Mouse (Mus musculus) embryonic facial prominence, embryonic 15.5 days (tissue): ENCODE data around the gene Nlk. TPM values are rescaled to one million over a fixed set of nuclear protein-coding genes. Genes with fewer than 3 reads are reported as not detected.
"Not testable (repeated sequence)": the region's sequence is repeated elsewhere in the genome, so short reads cannot be mapped to it uniquely, and the experiment has no call there.

ENCODE experiments used
- ATAC-seq: fragments of 200-750 bp; cut with Nextera tagmentation; 2 replicates; pipeline ENCODE4 v1.8.0; 2017; ENCODE audit warnings: low read depth, moderate TSS enrichment; ENCODE audit not compliant: insufficient number of reproducible peaks, low FRiP score, low TSS enrichment
- H3K27ac ChIP-seq: fragments of 300-500 bp; sonication (generic); replicated peaks from 2 replicates; pipeline ENCODE4 v1.5.1; 2015; ENCODE audit warnings: mild to moderate bottlenecking, inconsistent platforms
- H3K27me3 ChIP-seq: fragments of 300-500 bp; sonication (generic); 2 replicates; pipeline ENCODE4 v1.6.1; 2015; ENCODE audit warnings: inconsistent platforms
- H3K36me3 ChIP-seq: fragments of 300-500 bp; sonication (generic); 2 replicates; pipeline ENCODE4 v1.6.1; 2015; ENCODE audit warnings: mild to moderate bottlenecking, inconsistent platforms
- H3K4me1 ChIP-seq: fragments of 300-500 bp; sonication (generic); 2 replicates; pipeline ENCODE4 v1.6.1; 2015; ENCODE audit warnings: inconsistent platforms
- H3K4me2 ChIP-seq: fragments of 300-500 bp; sonication (generic); replicated peaks from 2 replicates; pipeline ENCODE4 v1.6.1; 2015; ENCODE audit warnings: mild to moderate bottlenecking, inconsistent platforms
- H3K4me3 ChIP-seq: fragments of 300-500 bp; sonication (generic); replicated peaks from 2 replicates; pipeline ENCODE4 v1.5.1; 2015; ENCODE audit warnings: mild to moderate bottlenecking, inconsistent platforms
- H3K9ac ChIP-seq: fragments of 300-500 bp; sonication (generic); 2 replicates; pipeline ENCODE4 v1.6.1; 2015; ENCODE audit warnings: inconsistent platforms
- H3K9me3 ChIP-seq: fragments of 300-500 bp; sonication (generic); replicated peaks from 2 replicates; pipeline ENCODE4 v1.6.1; 2016; ENCODE audit warnings: inconsistent platforms
- WGBS: fragments of 180-500 bp; shearing (Covaris S2); methylation state at CpG from one replicate; pipeline ENCODE4 v1.1.7; 2015; 5-methylcytosine and 5-hydroxymethylcytosine counted together
- polyA plus RNA-seq: library from polyadenylated mRNA; unstranded; fragments of >200 nt; fragmentation: Nextera tagmentation; extraction: Ambion mirVana; gene quantifications from 2 replicates; pipeline ENCODE4 v1.2.1, GENCODE M21; 2015

Nlk gene
- polyA plus RNA-seq, 1 experiment from 2014 or later = 12.3 TPM

GRCm38 (mm10) chr11:78690547-78690946, 6.6 kb downstream of the Nlk start:
- Histone ChIP-seq H3K36me3 (no peaks in the 10 kb centered on the region), H3K9me3 (no peaks in the 10 kb centered on the region), H3K9ac (no peak overlapping the region), H3K27me3 (no peaks in the 10 kb centered on the region), H3K4me2 (no peak overlapping the region), H3K4me1 (peaks cover 10% of the 10 kb centered on the region), H3K27ac (no peak overlapping the region), H3K4me3 (no peak overlapping the region)
- WGBS = 74% methylated on average over 3 of the region's 3 CpGs
- ATAC-seq = no peak

- Histone ChIP-seq H3K9ac (no peak overlapping the region), H3K27me3 (no peaks in the 10 kb centered on the region), H3K9me3 (no peaks in the 10 kb centered on the region), H3K4me1 (no peaks in the 10 kb centered on the region; the same call in 1 of the 2 replicates), H3K4me2 (no peak overlapping the region), H3K4me3 (no peak overlapping the region), H3K36me3 (peaks cover 3% of the 10 kb centered on the region; the same call in 1 of the 2 replicates), H3K27ac (no peak overlapping the region)
- WGBS = 63% methylated on average over 3 of the region's 3 CpGs
- ATAC-seq = no peak
These were observed 16.1 kb downstream of the Nlk start for GRCm38 (mm10) chr11:78681058-78681457.

GRCm38 (mm10) chr11:78678761-78679160, 18.4 kb downstream of the Nlk start:
- Histone ChIP-seq H3K4me2 (no peak overlapping the region), H3K27me3 (no peaks in the 10 kb centered on the region), H3K36me3 (peaks cover 3% of the 10 kb centered on the region; the same call in 1 of the 2 replicates), H3K9ac (no peak overlapping the region), H3K4me3 (no peak overlapping the region), H3K9me3 (no peaks in the 10 kb centered on the region), H3K27ac (no peak overlapping the region), H3K4me1 (no peaks in the 10 kb centered on the region; the same call in 1 of the 2 replicates)
- no peak for ATAC-seq
- 73% methylated on average over 2 of the region's 2 CpGs for WGBS

- Histone ChIP-seq H3K4me2 (no peak overlapping the region), H3K4me1 (no peaks in the 10 kb centered on the region), H3K4me3 (no peak overlapping the region), H3K36me3 (no peaks in the 10 kb centered on the region), H3K9ac (no peak overlapping the region), H3K9me3 (no peaks in the 10 kb centered on the region), H3K27ac (no peak overlapping the region), H3K27me3 (no peaks in the 10 kb centered on the region)
- WGBS = 28% methylated on average over 3 of the region's 3 CpGs
- no peak for ATAC-seq
These were observed 28.5 kb downstream of the Nlk start for GRCm38 (mm10) chr11:78668647-78669046.

GRCm38 (mm10) chr11:78664853-78665252, 32.3 kb downstream of the Nlk start:
- Histone ChIP-seq H3K4me3 (no peak overlapping the region), H3K9me3 (no peaks in the 10 kb centered on the region), H3K4me1 (no peaks in the 10 kb centered on the region), H3K36me3 (no peaks in the 10 kb centered on the region), H3K27me3 (no peaks in the 10 kb centered on the region), H3K27ac (no peak overlapping the region), H3K4me2 (no peak overlapping the region), H3K9ac (no peak overlapping the region)
- WGBS = 62% methylated on average over 2 of the region's 2 CpGs
- no peak for ATAC-seq

GRCm38 (mm10) chr11:78663916-78664315, 33.3 kb downstream of the Nlk start:
- WGBS = 80% methylated on average over 4 of the region's 4 CpGs
- Histone ChIP-seq H3K27me3 (no peaks in the 10 kb centered on the region), H3K9me3 (no peaks in the 10 kb centered on the region), H3K27ac (no peak overlapping the region), H3K4me1 (no peaks in the 10 kb centered on the region), H3K9ac (no peak overlapping the region), H3K4me3 (no peak overlapping the region), H3K36me3 (no peaks in the 10 kb centered on the region), H3K4me2 (no peak overlapping the region)
- no peak for ATAC-seq

- Histone ChIP-seq H3K9me3 (no peaks in the 10 kb centered on the region), H3K9ac (no peak overlapping the region), H3K4me3 (no peak overlapping the region), H3K36me3 (no peaks in the 10 kb centered on the region), H3K27ac (no peak overlapping the region), H3K4me2 (no peak overlapping the region), H3K4me1 (no peaks in the 10 kb centered on the region), H3K27me3 (no peaks in the 10 kb centered on the region)
- no peak for ATAC-seq
- WGBS = 90% methylated on average over 2 of the region's 2 CpGs
These were observed 48.0 kb downstream of the Nlk start for GRCm38 (mm10) chr11:78649143-78649542.

- not testable (repeated sequence) for H3K27me3 ChIP-seq, H3K9me3 ChIP-seq, ATAC-seq, H3K4me2 ChIP-seq, H3K9ac ChIP-seq, H3K4me1 ChIP-seq, H3K36me3 ChIP-seq, H3K4me3 ChIP-seq, H3K27ac ChIP-seq
- WGBS = 91% methylated on average over 1 of the region's 1 CpGs
These were observed 48.8 kb downstream of the Nlk start for GRCm38 (mm10) chr11:78648405-78648804.

- WGBS = 87% methylated on average over 7 of the region's 7 CpGs
- no peaks in the 10 kb centered on the region for H3K9me3 ChIP-seq
- no peak for ATAC-seq
- no peaks in the 10 kb centered on the region for H3K27me3 ChIP-seq
- no peak overlapping the region for H3K9ac ChIP-seq
- no peak overlapping the region for H3K4me2 ChIP-seq
- no peak overlapping the region for H3K4me3 ChIP-seq
- H3K36me3 ChIP-seq = no peaks in the 10 kb centered on the region
- H3K27ac ChIP-seq = no peak overlapping the region
- 0 out of 2 replicates have a peak, but pooled peaks cover 6% of the 10 kb centered on the region for H3K4me1 ChIP-seq
These were observed 53.4 kb downstream of the Nlk start for GRCm38 (mm10) chr11:78643746-78644145.

GRCm38 (mm10) chr11:78642151-78642550, 55.0 kb downstream of the Nlk start:
- 37% methylated on average over 3 of the region's 3 CpGs for WGBS
- Histone ChIP-seq H3K27me3 (no peaks in the 10 kb centered on the region), H3K9ac (no peak overlapping the region), H3K9me3 (no peaks in the 10 kb centered on the region), H3K27ac (no peak overlapping the region), H3K4me2 (no peak overlapping the region), H3K36me3 (peaks cover under 1% of the 10 kb centered on the region; the same call in 1 of the 2 replicates), H3K4me3 (no peak overlapping the region), H3K4me1 (0 out of 2 replicates have a peak, but pooled peaks cover 6% of the 10 kb centered on the region)
- no peak for ATAC-seq

GRCm38 (mm10) chr11:78641088-78641487, 56.1 kb downstream of the Nlk start:
- Histone ChIP-seq H3K4me1 (0 out of 2 replicates have a peak, but pooled peaks cover 6% of the 10 kb centered on the region), H3K27me3 (no peaks in the 10 kb centered on the region), H3K4me3 (no peak overlapping the region), H3K27ac (no peak overlapping the region), H3K9ac (no peak overlapping the region), H3K9me3 (0 out of 2 replicates have a peak, but pooled peaks cover 4% of the 10 kb centered on the region), H3K4me2 (no peak overlapping the region), H3K36me3 (peaks cover 5% of the 10 kb centered on the region)
- ATAC-seq = no peak
- WGBS = 73% methylated on average over 3 of the region's 3 CpGs

- Histone ChIP-seq H3K9ac (no peak overlapping the region), H3K4me1 (no peaks in the 10 kb centered on the region), H3K4me2 (no peak overlapping the region), H3K4me3 (no peak overlapping the region), H3K9me3 (0 out of 2 replicates have a peak, but pooled peaks cover 4% of the 10 kb centered on the region), H3K27ac (no peak overlapping the region), H3K36me3 (peaks cover 5% of the 10 kb centered on the region), H3K27me3 (no peaks in the 10 kb centered on the region)
- no peak for ATAC-seq
- 98% methylated on average over 2 of the region's 2 CpGs for WGBS
These were observed 64.4 kb downstream of the Nlk start for GRCm38 (mm10) chr11:78632782-78633181.
